Mouse (Mus musculus): ENCODE results near the gene Acpp.
A peak's percentile ranks its signal among the peaks of the same experiment; 100 is the strongest.

The Acpp gene

GRCm38 (mm10) chr9:104254408-104255180 lies 83.0 kb downstream of the Acpp start:
- peak; percentile 62 for DNase-seq (ENCODE audit: low read depth, low spot score)

- no peak for DNase-seq (ENCODE audit: low read depth, low spot score)
These were observed 84.9 kb downstream of the Acpp start for GRCm38 (mm10) chr9:104252637-104253036.

GRCm38 (mm10) chr9:104251687-104252086 lies 85.9 kb downstream of the Acpp start:
- DNase-seq (ENCODE audit: low read depth, low spot score) = no peak

- no peak for DNase-seq (ENCODE audit: low read depth, low spot score)
These were observed 86.4 kb downstream of the Acpp start for GRCm38 (mm10) chr9:104251111-104251510.

- DNase-seq (ENCODE audit: low read depth, low spot score) = no peak
These were observed 90.1 kb downstream of the Acpp start for GRCm38 (mm10) chr9:104247307-104247987.

GRCm38 (mm10) chr9:104243799-104244466 lies 93.6 kb downstream of the Acpp start:
- DNase-seq (ENCODE audit: low read depth, low spot score) = no peak

- no peak for DNase-seq (ENCODE audit: low read depth, low spot score)
These were observed 97.4 kb downstream of the Acpp start for GRCm38 (mm10) chr9:104240146-104240545.

GRCm38 (mm10) chr9:104239076-104239475 lies 98.5 kb downstream of the Acpp start:
- DNase-seq (ENCODE audit: low read depth, low spot score) = no peak
